Mouse (Mus musculus) B cell, adult 2 months (primary cell): ENCODE measurements at regions not wholly inside any gene's neighbourhood (a gene's known extent, or its start where the extent isn't known, plus 50 kb on each side); places are given as distances from the start of the nearest gene placed in this dataset.

Source experiments
- DNase-seq, 2 experiments: peaks; one replicate each; pipeline ENCODE4 v3.0.0; 2022

GRCm38 (mm10) chr5:51740893-51741292 lies 173.4 kb upstream of the Ppargc1a start:
- DNase-seq = no peak

DNA sequence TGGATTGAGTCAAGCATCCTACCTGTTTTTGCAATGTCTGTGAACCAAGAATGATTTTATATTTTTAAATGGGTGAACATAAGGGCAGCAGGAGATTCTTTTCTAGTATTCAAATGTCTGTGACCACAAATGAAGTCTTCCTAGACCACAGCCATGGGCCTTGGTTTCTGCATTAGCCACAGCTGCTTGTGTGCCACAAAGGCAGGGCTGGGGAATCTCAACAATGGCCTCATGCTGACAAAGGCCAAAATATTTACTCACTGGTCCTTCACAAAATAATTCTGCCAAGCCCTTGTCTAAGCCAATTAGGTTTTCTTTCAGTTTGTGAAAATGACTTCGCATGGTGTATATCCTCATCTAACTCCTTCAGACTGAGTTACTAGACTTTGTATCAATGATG lies 162.7 kb upstream of the Ppargc1a start:
- DNase-seq = no peak

DNA sequence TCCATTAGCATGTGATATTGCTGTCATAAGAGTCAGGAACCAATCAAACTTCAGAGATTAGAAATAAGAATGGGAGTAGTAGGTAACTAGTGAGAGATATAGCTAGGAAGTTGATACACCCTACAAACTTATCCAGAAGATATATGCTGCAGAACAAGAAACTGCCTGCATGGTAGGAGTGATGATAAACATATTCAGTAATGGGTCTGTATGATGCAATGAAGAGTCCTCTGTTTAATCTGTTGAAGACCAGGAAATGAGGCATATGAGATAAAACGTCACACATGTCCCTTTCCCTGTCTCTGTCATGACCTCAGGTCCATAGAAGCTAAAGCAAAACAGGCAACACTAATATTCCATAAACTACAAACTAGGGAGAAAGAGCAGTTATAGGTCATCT lies 162.2 kb upstream of the Ppargc1a start:
- DNase-seq = no peak

DNA sequence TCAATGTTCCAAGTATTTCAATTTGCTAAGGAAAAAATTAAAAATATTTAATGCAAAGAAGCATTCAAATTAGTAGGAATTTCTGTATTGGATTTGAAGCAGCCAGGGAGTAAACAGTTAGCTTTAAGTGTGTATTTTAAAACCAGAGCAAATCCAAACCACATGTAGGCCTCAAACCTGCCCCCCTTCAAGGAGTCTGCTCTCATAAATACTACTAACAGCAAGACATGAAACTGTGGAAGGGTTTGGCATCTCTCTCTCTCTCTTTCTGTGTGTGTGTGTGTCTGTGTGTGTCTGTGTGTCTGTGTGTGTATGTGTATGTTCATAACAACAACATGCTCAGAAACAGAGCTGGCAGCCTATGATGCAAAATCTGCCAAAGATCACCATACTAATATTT lies 159.2 kb upstream of the Ppargc1a start:
- no peak for DNase-seq

DNA sequence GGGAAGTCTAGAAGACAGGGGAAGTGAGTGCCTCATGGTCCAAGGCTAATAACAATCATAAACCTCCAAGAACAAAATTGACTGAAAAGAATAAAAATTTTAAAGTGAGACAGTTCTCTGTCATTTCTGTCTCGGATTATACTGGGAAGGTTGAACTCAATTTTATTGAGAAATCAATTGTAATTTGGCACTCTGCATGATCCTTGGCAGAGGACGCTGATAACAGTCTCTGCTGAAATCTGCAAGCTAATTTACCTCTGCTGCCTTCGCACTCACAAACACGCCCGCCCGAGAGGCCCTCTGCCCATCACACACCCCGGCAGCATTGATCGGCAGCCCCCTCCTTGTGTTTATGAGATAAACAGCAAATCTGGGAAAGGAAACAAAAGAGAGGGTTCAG lies 151.4 kb upstream of the Ppargc1a start:
- DNase-seq = no peak

GRCm38 (mm10) chr5:51718451-51718850 lies 150.9 kb upstream of the Ppargc1a start:
- no peak for DNase-seq

DNA sequence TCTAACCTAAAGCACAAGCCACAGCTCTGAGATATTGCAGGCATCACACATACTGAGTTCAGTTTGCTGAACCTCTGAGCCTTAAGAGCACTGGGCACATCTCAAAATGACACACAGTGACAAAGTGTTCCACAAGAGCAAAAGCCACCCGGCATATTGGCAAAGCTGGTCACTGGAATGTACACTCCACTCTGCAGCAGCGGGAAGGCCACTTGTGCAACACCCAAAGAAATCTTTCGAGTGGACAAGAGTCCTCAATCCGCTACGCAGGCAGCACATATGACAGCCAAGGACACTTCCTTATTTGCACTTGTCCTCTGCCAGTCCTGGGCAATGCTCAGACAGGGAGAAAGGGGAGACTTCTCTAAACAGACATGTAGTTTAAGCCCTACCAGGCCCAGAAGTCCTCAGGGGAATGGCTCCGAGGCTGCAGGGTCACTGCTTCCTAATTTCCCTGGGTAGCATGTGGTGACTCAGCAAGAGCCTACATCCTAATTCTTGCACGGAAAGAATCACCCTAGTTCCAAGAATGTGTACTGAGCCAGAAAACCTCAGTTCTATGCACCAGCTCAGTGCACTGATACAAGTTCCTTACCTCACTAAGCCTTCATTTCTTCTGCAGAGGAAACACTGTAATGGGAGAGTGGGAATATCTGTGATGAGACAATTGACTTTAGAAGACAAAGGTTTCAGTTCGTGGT lies 144.5 kb upstream of the Ppargc1a start:
- DNase-seq = no peak

GRCm38 (mm10) chr5:51710664-51711063 lies 143.1 kb upstream of the Ppargc1a start:
- no peak for DNase-seq

- DNase-seq = no peak
Observed at GRCm38 (mm10) chr5:51709447-51709991, 142.0 kb upstream of the Ppargc1a start.

GRCm38 (mm10) chr5:51679884-51680283 lies 112.4 kb upstream of the Ppargc1a start:
- no peak for DNase-seq

GRCm38 (mm10) chr5:51671190-51671589 lies 103.7 kb upstream of the Ppargc1a start:
- no peak for DNase-seq

- DNase-seq = no peak
Observed at GRCm38 (mm10) chr5:51665241-51665640, 97.7 kb upstream of the Ppargc1a start.

- no peak for DNase-seq
Observed at GRCm38 (mm10) chr5:51658232-51658896, 90.8 kb upstream of the Ppargc1a start.

DNA sequence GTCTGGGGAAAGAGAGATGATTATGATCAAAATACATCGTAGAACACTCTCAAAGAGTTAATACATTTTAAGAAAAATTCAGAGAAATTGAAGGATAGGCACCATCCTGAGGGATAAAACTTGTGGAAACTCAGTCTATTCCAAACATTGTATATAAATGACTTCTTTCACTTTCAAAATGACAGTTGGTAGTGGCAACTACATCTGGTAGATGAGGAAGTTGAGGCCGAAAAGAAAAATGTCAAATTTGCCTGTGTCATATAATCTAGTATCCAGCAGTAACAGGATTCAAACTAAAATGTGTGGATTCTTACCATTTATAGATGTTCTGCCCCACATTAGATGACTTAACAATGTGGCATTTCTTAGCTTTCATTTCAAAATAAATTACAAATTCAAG lies 86.0 kb upstream of the Ppargc1a start:
- DNase-seq = no peak

GRCm38 (mm10) chr5:51624400-51624799 lies 56.9 kb upstream of the Ppargc1a start:
- DNase-seq = no peak
